Mouse (Mus musculus) frontal cortex, postnatal 14 days (tissue): ENCODE measurements around the gene Gsdmc4.
A peak's percentile ranks its signal among the peaks of the same experiment; 100 is the strongest.
"Not testable (repeated sequence)": the region's sequence is repeated elsewhere in the genome, so short reads cannot be mapped to it uniquely, and the experiment has no call there.

ENCODE experiments used
- DNase-seq, 2 experiments: peaks; one replicate each; pipeline ENCODE4 v3.0.0; 2022; ENCODE audit warnings: low spot score in 2 of 2

The Gsdmc4 gene

DNA sequence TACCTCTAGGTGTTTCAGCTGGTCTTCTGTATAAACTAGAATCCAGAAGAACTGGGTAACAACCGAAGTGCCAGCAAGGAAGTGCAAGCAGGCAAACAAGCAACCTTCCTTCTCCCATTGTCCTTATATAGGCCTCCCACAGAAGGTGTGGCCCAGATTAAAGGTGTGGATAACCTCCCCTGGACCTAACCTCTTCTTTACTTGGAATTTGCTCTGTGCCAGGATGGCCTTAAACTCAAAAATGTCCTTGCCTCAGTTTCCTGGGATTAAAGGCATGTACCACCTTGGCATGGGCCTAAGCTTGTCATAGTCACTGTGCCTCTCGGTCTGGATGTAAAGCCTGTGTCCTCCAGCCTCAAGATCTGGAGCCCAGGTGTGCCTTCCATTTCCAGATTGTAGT, at the start of gene Gsdmc4:
Gsdmc4 (minus strand) TSS at position 101 of the 400 bp plus-strand sequence.
- DNase-seq: not testable (repeated sequence)

- DNase-seq: no peak
Measured at GRCm38 (mm10) chr15:63960542-63960941, 48.4 kb upstream of the Gsdmc4 start.

DNA sequence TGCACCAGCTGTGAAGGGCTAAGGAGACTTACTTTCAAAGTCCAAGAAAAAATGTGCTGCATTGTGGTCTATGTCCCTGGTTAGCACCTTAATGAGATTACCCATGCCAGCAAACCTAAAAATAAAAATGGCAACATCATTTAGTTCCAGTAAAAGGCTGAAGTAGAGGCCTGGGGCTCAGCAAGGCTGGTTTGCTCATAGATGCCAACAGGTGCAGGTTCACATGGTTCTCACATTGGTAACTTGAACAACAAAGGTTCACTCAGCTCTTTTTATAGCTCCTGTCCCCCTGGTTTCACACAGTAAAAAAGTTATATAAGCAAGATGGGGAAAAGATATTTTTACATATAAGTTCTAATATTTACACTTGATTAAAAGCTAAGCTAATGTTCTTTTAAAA, 45.5 kb upstream of the Gsdmc4 start:
- no peak for DNase-seq

GRCm38 (mm10) chr15:63953256-63953655, 41.2 kb upstream of the Gsdmc4 start:
- DNase-seq: no peak

DNA sequence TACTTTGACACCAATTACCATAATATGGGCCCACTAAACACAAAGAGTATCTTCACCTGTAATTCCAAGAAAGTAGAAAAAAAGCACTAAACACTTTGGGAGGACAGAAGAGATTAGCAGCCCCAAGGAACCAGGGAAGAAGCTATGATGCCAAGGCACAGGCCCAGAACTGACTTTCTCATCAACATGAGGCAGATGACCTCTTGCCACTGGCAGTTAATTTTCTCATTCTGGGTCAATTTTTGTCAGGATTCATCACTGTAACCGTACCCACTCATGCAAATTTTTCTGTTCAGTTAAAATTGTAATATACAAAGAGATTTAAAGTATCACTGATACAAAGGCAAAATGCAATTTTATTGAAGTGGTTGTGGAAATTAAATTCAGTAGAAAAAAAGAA, 29.1 kb upstream of the Gsdmc4 start:
- DNase-seq: no peak

DNA sequence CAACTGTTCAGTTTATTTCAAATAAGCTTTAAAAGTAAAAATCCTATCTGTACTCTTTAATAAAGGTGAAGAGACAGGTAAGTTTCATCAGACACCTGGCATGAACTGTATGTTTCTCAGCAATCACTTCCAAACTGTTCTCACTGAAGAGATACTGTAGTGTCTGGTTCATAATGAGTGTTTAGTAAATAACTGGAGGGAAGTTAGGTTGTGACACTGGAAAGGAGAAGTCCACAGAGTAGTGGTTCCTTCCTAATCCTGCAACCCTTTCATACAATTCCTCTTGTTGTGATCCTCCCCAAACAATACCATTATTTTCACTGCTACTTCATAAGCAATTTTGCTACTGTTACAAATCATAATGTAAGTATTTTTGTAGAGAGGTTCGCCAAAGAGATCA, 20.6 kb upstream of the Gsdmc4 start:
- no peak for DNase-seq

- no peak for DNase-seq
Measured at GRCm38 (mm10) chr15:63931404-63931803, 19.3 kb upstream of the Gsdmc4 start.

GRCm38 (mm10) chr15:63930107-63931041, 18.3 kb upstream of the Gsdmc4 start:
- no peak for DNase-seq

DNA sequence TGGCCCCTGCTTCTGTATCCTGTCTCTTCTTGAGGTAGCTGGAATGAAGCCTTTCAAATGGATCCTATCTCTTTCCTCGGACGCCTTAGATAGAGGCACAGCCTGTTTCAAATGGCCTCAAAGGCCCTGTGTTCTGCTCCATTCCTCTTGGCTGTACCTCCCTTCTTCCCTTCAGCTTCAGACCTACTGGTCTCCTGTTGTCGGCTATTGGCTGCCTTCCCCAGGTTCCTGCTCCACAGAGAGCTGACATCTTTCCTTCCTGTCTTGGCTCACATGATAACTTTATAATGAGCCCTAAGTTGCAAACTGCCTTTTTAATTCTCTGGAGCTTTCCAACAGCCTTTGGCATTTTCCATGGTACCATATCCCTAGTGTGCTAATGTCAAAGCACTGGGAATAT, 14.1 kb upstream of the Gsdmc4 start:
- no peak for DNase-seq

DNA sequence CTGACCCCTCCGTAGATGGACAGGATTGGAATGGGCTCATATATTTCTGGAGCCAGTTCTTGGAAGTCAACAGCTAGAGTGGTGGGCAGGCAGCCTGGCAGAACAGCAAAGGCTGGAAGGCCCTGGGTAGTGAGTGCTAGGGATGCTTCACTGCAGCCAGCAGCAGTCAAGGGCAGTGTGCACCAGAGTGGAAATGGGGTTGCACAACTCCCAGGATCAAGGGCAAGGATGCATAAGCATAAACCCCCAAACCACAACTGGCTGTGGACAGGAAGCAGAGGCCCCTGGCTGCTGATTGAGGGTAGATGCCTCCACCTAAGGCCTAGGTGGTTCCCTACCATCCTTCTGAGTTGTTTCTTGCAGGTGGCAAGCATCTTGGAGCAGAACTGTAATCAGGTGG, 12.4 kb upstream of the Gsdmc4 start:
- DNase-seq: no peak

GRCm38 (mm10) chr15:63921618-63922017, 9.5 kb upstream of the Gsdmc4 start:
- DNase-seq: not testable (repeated sequence)

- not testable (repeated sequence) for DNase-seq
Measured at GRCm38 (mm10) chr15:63919728-63920127, 7.6 kb upstream of the Gsdmc4 start.

DNA sequence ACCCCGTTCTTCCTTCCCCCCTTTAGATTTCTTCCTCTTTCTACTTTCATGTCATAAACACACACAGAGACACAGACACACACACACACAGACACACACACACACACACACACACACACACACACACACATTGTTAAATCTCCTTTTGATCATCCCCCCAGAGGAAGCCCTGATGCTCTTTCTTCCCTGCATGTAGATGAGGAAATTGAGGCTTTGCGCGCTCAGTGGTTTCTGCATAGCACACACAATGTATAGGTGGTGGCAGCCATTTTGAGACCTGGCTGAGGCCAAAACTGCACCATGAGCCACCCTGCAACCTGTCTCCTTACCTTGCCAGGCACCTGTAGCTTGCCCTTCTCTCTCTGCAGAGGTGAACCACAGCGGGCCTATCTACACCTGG, 4.5 kb upstream of the Gsdmc4 start:
- DNase-seq: not testable (repeated sequence)

DNA sequence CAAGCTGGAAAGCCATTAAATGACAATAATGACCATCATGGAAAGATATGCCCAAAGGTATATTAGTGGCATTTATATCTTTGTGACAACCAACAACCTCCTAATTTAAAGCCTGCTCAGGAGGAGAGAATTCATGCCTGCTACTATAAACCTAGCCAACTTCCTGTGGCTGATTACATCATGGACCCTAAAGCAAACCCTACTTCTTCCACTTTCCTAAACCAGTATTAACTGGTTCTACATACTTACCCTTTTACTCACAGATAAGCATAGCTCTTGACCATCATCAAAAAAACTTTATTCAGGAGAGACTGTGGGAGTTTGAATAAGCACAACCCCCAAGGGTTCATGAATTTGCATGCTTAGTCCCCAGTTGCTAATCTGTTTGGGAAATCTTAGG, 2.2 kb downstream of the Gsdmc4 start:
- not testable (repeated sequence) for DNase-seq

DNA sequence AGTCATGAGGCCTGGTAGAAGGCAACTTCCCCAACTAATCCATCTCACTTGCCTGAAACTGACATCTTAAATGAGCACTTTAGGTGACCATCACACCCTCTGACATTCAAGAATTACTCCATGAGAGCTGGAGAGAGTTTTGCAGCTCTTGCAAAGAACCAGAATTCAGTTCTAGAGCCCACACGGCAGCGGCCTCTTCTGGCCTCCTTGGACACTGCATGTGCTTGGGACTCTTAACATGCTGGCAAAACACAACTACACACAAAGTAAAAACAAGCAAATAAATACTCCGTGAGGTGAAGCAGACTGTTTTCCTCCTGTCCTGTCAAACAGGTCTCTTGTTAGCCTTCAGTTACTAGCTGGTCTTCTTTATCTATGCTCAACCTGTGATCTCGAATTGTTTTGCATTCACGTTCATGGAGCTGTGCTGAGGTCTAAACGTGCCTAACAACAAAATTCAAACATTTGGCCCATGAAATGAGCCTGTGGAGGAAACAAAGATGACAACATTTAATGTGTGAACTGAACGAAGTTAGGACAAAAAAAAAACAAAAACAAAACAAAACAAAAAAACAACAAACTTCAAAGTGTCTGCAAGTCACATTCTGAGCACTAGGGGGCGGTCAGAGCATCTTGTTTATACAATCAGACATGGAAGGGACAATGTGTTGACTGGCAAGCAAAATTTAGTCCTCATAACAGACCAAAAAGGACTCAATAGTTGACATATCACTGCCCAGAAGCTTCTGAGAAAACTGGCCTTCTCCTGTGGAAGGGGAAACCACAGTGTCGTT, 16.3 kb downstream of the Gsdmc4 start:
- DNase-seq: peak in 1 of 2 experiments; percentile 10

DNA sequence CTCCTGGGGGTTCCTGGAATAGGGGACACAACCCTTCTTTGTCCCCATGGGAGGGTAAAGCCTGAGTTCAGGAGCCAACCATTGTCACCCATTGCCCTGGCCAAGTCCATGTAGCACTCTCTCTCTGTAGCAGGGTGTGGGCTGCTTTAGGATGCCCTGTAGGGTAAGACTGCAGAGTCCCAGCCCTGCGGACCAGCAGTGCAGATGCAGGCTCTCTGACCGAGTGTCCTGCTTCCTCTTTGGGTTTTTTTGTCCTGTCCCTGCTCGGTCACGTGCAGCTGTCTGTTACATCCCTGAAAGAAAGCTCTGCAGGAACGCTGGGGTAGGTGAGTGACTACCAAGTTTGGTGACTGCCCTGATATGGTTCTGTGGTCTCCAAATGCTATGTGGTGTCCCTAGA, 23.7 kb downstream of the Gsdmc4 start:
- not testable (repeated sequence) for DNase-seq

GRCm38 (mm10) chr15:63887949-63888348, 24.1 kb downstream of the Gsdmc4 start:
- DNase-seq: not testable (repeated sequence)

- not testable (repeated sequence) for DNase-seq
Measured at GRCm38 (mm10) chr15:63878458-63878857, 33.6 kb downstream of the Gsdmc4 start, which contains the start of gene Gsdmc3. Gene Gsdmc3 (minus strand): TSS chr15:63878558.

GRCm38 (mm10) chr15:63876160-63876559, 35.9 kb downstream of the Gsdmc4 start:
- DNase-seq: not testable (repeated sequence)

- not testable (repeated sequence) for DNase-seq
Measured at GRCm38 (mm10) chr15:63861965-63862364, 50.1 kb downstream of the Gsdmc4 start.
